8 mouse cellular contexts compared by ENCODE assay signal in the genomic region with DNA sequence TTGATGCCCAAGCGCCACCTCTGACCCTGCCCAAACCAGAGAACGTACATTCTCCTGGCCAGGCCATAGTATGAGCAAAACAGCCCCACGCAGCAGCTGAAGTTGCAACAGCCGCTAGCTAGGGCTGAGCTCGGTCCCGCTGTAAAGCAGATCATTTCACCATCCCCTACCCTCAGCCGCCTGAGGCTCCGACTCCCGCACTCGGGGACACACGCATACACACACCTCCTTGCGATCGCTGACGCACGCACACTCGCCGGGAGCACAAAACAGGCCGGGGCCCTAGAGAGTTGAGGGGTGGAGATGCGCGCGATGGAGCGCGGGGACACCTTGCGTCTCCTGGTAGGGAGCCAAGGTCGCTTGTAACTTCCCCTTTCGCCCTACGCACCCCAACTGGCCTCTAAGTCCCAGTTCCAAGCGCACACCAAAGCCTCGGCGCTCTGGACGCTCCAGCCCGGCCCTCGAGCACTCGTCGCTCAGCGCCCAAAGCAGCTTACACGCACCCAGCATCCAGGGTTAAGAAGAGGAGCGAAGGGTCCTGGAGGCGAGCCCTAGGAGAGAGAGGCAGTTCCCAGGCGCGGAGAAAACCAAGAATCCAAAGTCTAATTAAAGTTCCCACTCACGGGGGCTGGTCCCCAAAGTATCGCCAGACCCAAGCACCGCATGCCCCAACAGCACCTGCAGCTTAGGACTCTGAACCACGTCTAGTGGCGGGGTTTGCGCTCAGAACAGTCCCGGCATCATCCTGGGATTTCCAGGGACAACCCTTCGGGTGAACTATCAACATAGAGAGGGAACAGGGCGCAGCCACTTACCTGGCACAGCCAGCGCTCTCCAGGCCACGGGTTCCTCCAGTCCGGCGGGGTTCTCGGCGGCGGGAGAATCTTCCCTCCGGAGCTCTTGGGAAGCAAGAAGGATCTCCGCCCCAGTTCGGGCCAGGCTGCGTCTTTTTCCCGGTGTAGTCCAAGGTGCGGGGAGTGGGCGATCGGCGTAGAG. TPM values are rescaled to one million over a fixed set of nuclear protein-coding genes. Genes with fewer than 3 reads are reported as not detected.
DNase-seq lines count a peak whose midpoint lies in the region; ATAC-seq and TF ChIP-seq lines count a peak whose summit lies in the region.

No protein-coding gene starts in this region.

- H3K4me2 ChIP-seq in hindbrain, embryonic 15.5 days, result peak overlapping the region; percentile 98
- H3K4me2 ChIP-seq in lung, embryonic 14.5 days, result peak overlapping the region; percentile 91
- peak overlapping the region; percentile 95 for H3K4me2 ChIP-seq in stomach, embryonic 15.5 days

- peak overlapping the region; percentile 52 for H3K9ac ChIP-seq in hindbrain, embryonic 15.5 days
- no peak overlapping the region for H3K9ac ChIP-seq in lung, embryonic 14.5 days
- peak overlapping the region; percentile 1; the same call in 1 of the 2 replicates for H3K9ac ChIP-seq in stomach, embryonic 15.5 days

- no peaks in the 10 kb centered on the region for H3K36me3 ChIP-seq in testis, adult 2 months (ENCODE audit: control insufficient read depth, insufficient read depth, low read length)
- no peaks in the 10 kb centered on the region for H3K36me3 ChIP-seq in hindbrain, embryonic 15.5 days
- H3K36me3 ChIP-seq in lung, embryonic 14.5 days (ENCODE audit: insufficient read depth), result no peaks in the 10 kb centered on the region
- no peaks in the 10 kb centered on the region for H3K36me3 ChIP-seq in stomach, embryonic 15.5 days

- TF ChIP-seq CTCF in testis, adult 2 months (IDR thresholded peaks at IDR 0.05; ENCODE audit: control insufficient read depth, insufficient read depth, insufficient replicate concordance, low read depth, low read length), result no peak
- no peak for TF ChIP-seq CTCF in lung, embryonic 14.5 days (IDR thresholded peaks at IDR 0.05; ENCODE audit: low read depth)

- TF ChIP-seq POLR2A in testis, adult 2 months (IDR thresholded peaks at IDR 0.05; ENCODE audit: control insufficient read depth, low read depth, low read length), result no peak

- ATAC-seq in hindbrain, embryonic 15.5 days (ENCODE audit: low FRiP score, low read depth), result peak; percentile 39
- peak; percentile 29; the same call in 1 of the 2 replicates for ATAC-seq in lung, embryonic 14.5 days (ENCODE audit: insufficient read depth)
- ATAC-seq in stomach, embryonic 15.5 days (ENCODE audit: insufficient read depth, low FRiP score, low read depth), result peak; percentile 5; the same call in 1 of the 2 replicates

- H3K4me1 ChIP-seq in testis, adult 2 months (ENCODE audit: control insufficient read depth, insufficient read depth, low read length), result peaks cover 6% of the 10 kb centered on the region
- H3K4me1 ChIP-seq in hindbrain, embryonic 15.5 days (replicated peaks), result peaks cover 34% of the 10 kb centered on the region
- 0 out of 2 replicates have a peak, but pooled peaks cover 3% of the 10 kb centered on the region for H3K4me1 ChIP-seq in lung, embryonic 14.5 days (ENCODE audit: insufficient read depth)
- H3K4me1 ChIP-seq in stomach, embryonic 15.5 days, result peaks cover 15% of the 10 kb centered on the region

- no peaks in the 10 kb centered on the region for H3K27me3 ChIP-seq in testis, adult 2 months (ENCODE audit: control insufficient read depth, insufficient read depth, low read length)
- peaks cover 28% of the 10 kb centered on the region; the same call in 1 of the 2 replicates for H3K27me3 ChIP-seq in hindbrain, embryonic 15.5 days
- H3K27me3 ChIP-seq in lung, embryonic 14.5 days (ENCODE audit: insufficient read depth, low read length), result peaks cover 62% of the 10 kb centered on the region
- H3K27me3 ChIP-seq in stomach, embryonic 15.5 days (replicated peaks), result peaks cover 54% of the 10 kb centered on the region

- under 1% methylated on average over 66 of the region's 66 CpGs for WGBS in hindbrain, embryonic 15.5 days
- under 1% methylated on average over 66 of the region's 66 CpGs for WGBS in lung, embryonic 14.5 days
- WGBS in stomach, embryonic 15.5 days, result 1% methylated on average over 66 of the region's 66 CpGs

- peak; percentile 31 to 38 for DNase-seq in adrenal gland, adult 18-20 months (ENCODE audit: low spot score in 2 of 2)
- no peak for DNase-seq in adrenal gland, postnatal 4 days (ENCODE audit: low spot score in 2 of 2)
- no peak for DNase-seq in testis, postnatal 14 days (ENCODE audit: low spot score)
- peak; percentile 26 for DNase-seq in lung, embryonic 14.5 days
- no peak for DNase-seq in spleen, postnatal 36 days (ENCODE audit: low spot score in 2 of 2)

- H3K27ac ChIP-seq in testis, adult 2 months (ENCODE audit: control insufficient read depth, insufficient read depth, low read depth, low read length), result no peak overlapping the region
- 0 out of 2 replicates have a peak overlapping the region, but pooled peaks have one; percentile 27 for H3K27ac ChIP-seq in hindbrain, embryonic 15.5 days (replicated peaks)
- no peak overlapping the region for H3K27ac ChIP-seq in lung, embryonic 14.5 days (ENCODE audit: low read depth)
- no peak overlapping the region for H3K27ac ChIP-seq in stomach, embryonic 15.5 days

- H3K9me3 ChIP-seq in hindbrain, embryonic 15.5 days, result no peaks in the 10 kb centered on the region
- H3K9me3 ChIP-seq in lung, embryonic 14.5 days (ENCODE audit: low read depth, low read length), result no peaks in the 10 kb centered on the region
- H3K9me3 ChIP-seq in stomach, embryonic 15.5 days, result no peaks in the 10 kb centered on the region

- H3K4me3 ChIP-seq in testis, adult 2 months (ENCODE audit: control insufficient read depth, low read depth, low read length), result peak overlapping the region; percentile 51
- peak overlapping the region; percentile 66 for H3K4me3 ChIP-seq in hindbrain, embryonic 15.5 days
- peak overlapping the region; percentile 58 for H3K4me3 ChIP-seq in lung, embryonic 14.5 days (ENCODE audit: low read depth, low read length)
- H3K4me3 ChIP-seq in stomach, embryonic 15.5 days (replicated peaks), result peak overlapping the region; percentile 46

RNA-seq across cellular contexts. Expression of gene Chst8, which starts 0.7 kb away (rescaled TPM):
- 10 to 100 TPM; 10.6 to 12.7 TPM for total RNA-seq in adrenal gland, adult 18-20 months (2021)
- 10 to 100 TPM in 1 of 2 experiments, 1 to 10 TPM in 1; 8.5 to 14.8 TPM for total RNA-seq in adrenal gland, postnatal 4 days (2021)
- 0.69 TPM in 1 of 2 replicates, not detected in the other for polyA plus RNA-seq in testis, adult 2 months (2012; rRNA removed)
- polyA plus RNA-seq in hindbrain, embryonic 15.5 days (2015; fragmentation: Nextera tagmentation; extraction: Ambion mirVana), result 11.0 and 15.2 TPM in 2 replicates
- polyA plus RNA-seq in lung, embryonic 14.5 days (2014; fragmentation: Nextera tagmentation; extraction: Ambion mirVana), result 2.8 and 3.6 TPM in 2 replicates
- 2.4 and 3.8 TPM in 2 replicates for polyA plus RNA-seq in stomach, embryonic 15.5 days (2015; fragmentation: Nextera tagmentation; extraction: Ambion mirVana)

Comparison
In these comparisons a context has a peak if more than half of its experiments do, and no peak if none do; other contexts are left out.
1. DNase-seq: peak in adrenal gland, adult 18-20 months (2 of 2) and lung, embryonic 14.5 days (single experiment); none in adrenal gland, postnatal 4 days (0 of 2), testis, postnatal 14 days (single experiment) and spleen, postnatal 36 days (0 of 2).
2. Peak in every context shown above with its lines, with median percentiles within 50 percentile points of each other: H3K4me3 ChIP-seq, ATAC-seq and H3K4me2 ChIP-seq.